Mouse (Mus musculus): Measurements from ENCODE around the gene Ap3b1. TPM values are rescaled to one million over a fixed set of nuclear protein-coding genes. Genes with fewer than 3 reads are reported as not detected.

The Ap3b1 gene
- total and polyA plus RNA-seq, 3 experiments, result 46.0 to 113 (median 60.7) TPM

DNA sequence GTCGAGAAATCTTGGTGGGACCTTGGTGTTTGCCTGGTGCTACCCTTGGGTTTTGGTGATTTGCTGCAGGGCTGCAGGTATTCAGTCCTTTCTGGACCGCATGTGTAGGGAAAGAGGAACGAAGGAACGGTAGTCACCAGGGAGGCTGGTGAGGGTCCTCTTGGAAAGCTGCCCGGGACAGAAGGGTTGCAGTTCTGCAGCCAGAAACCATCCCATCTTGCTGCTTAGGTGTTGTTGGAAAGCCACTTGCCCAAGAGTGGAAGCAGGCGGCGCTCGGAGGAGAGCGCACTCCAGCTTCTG lies 709 bp upstream of the Ap3b1 start:
- Histone ChIP-seq H3K36me3 (replicated peaks in 1 of 2; ENCODE audit: control insufficient read depth in 1 of 2, insufficient read depth in 1 of 2, low read length in 1 of 2) (peaks cover 2 to 18% of the 10 kb centered on the region in 2 experiments), H3K4me2 (ENCODE audit: insufficient read depth, low read depth, poor library complexity, severe bottlenecking) (peak overlapping the region; percentile 68), H3K9ac (ENCODE audit: insufficient read depth, low read depth) (peak overlapping the region; percentile 65), H3K27ac (ENCODE audit: insufficient read depth, low read depth) (peak overlapping the region; percentile 43), H3K4me3 (replicated peaks in 1 of 3; ENCODE audit: low read depth in 2 of 3, low read length in 2 of 3, poor library complexity in 1 of 3) (peak overlapping the region; percentile 74 to 94 (median 75)), H3K9me3 (replicated peaks; ENCODE audit: low read length) (peaks cover 3% of the 10 kb centered on the region), H3K79me2 (replicated peaks; ENCODE audit: control insufficient read depth, extremely low read depth, insufficient read depth, poor library complexity, severe bottlenecking) (peaks cover 31% of the 10 kb centered on the region), H3K27me3 (replicated peaks) (no peaks in the 10 kb centered on the region), H3K4me1 (ENCODE audit: control insufficient read depth in 1 of 2, insufficient read depth in 2 of 2) (peaks cover 3 to 22% of the 10 kb centered on the region in 2 experiments; a peak in 3 of 4 replicates)
- in situ Hi-C loops (cut with MboI; ENCODE audit: low pct_ligation_motif_present, low pct_unique_long_range_greater_than_20kb, low sequenced_read_pairs), result no loop called here
- TF ChIP-seq POLR2A (IDR thresholded peaks at IDR 0.05; ENCODE audit: low read depth, low read length), result no peak
- TF ChIP-seq ZMIZ1 (IDR thresholded peaks at IDR 0.05; ENCODE audit: low read depth, low read length), result no peak
- no peak for TF ChIP-seq IRF4 (IDR thresholded peaks at IDR 0.05; ENCODE audit: low read depth, low read length)
- TF ChIP-seq ZKSCAN1 (IDR thresholded peaks at IDR 0.05; ENCODE audit: borderline replicate concordance, low read depth, low read length), result no peak
- no peak for TF ChIP-seq CHD2 (IDR thresholded peaks at IDR 0.05; ENCODE audit: low read length)
- no peak for TF ChIP-seq SIN3A (IDR thresholded peaks at IDR 0.05; ENCODE audit: low read length)
- no peak for TF ChIP-seq JUND (conservative IDR thresholded peaks at IDR 0.05; ENCODE audit: low read depth, low read length)
- TF ChIP-seq RAD21 (IDR thresholded peaks at IDR 0.05; ENCODE audit: low read depth, low read length), result no peak
- no peak for TF ChIP-seq NELFE (IDR thresholded peaks at IDR 0.05; ENCODE audit: low read depth, low read length)
- no peak for TF ChIP-seq MAFK (IDR thresholded peaks at IDR 0.05; ENCODE audit: insufficient replicate concordance, low read length)
- TF ChIP-seq EP300 (IDR thresholded peaks at IDR 0.05; ENCODE audit: low read length), result no peak
- no peak for TF ChIP-seq NRF1 (IDR thresholded peaks at IDR 0.05; ENCODE audit: low read depth, low read length)
- dilution Hi-C loops (cut with MboI; ENCODE audit: extremely low pct_ligation_motif_present, extremely low pct_unique_long_range_greater_than_20kb, low sequenced_read_pairs), result no loop called here
- no peak for DNase-seq (ENCODE audit: extremely low read depth)

DNA sequence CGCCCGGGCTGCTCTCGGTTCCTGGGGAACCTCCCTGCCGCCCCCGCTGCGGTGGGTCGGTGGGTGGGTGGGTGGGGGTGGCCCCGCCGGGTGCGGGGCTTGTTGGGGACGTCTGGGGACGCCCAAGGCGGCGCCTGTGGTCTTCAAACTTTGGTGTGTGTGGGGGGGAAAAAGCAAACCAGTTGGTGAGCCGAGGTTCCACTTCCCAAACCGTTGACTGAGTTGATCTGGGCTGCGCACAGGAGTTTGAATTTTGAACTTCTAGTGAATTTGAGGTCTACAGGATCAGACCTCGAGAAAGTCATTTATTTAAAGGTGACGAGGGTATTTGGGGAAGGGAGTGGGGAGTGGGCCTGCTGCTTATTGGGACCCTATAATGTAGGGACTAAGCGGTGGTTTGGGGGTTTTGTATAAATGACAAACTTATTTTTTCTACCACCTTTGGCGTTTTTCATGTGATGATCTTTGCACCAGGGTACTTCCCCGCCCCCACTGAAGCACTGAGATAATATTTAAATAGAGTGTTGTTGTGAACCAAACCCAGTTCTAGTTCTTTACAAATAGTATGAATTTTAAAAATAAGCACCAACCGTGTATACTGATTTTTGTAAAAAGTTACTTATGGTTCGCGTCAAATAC lies 641 bp downstream of the Ap3b1 start:
- Histone ChIP-seq H3K4me1 (ENCODE audit: control insufficient read depth in 1 of 2, insufficient read depth in 2 of 2) (peaks cover 3 to 25% of the 10 kb centered on the region in 2 experiments; a peak in 3 of 4 replicates), H3K27ac (ENCODE audit: insufficient read depth, low read depth) (no peak overlapping the region), H3K9ac (ENCODE audit: insufficient read depth, low read depth) (peak overlapping the region; percentile 25), H3K9me3 (replicated peaks; ENCODE audit: low read length) (peaks cover 3% of the 10 kb centered on the region), H3K79me2 (replicated peaks; ENCODE audit: control insufficient read depth, extremely low read depth, insufficient read depth, poor library complexity, severe bottlenecking) (peaks cover 32% of the 10 kb centered on the region), H3K4me3 (replicated peaks in 1 of 3; ENCODE audit: low read depth in 2 of 3, low read length in 2 of 3, poor library complexity in 1 of 3) (peak overlapping the region; percentile 74 to 94 (median 75)), H3K4me2 (ENCODE audit: insufficient read depth, low read depth, poor library complexity, severe bottlenecking) (peak overlapping the region; percentile 64), H3K36me3 (replicated peaks in 1 of 2; ENCODE audit: control insufficient read depth in 1 of 2, insufficient read depth in 1 of 2, low read length in 1 of 2) (peaks cover 3 to 25% of the 10 kb centered on the region in 2 experiments), H3K27me3 (replicated peaks) (no peaks in the 10 kb centered on the region)
- TF ChIP-seq ZMIZ1 (IDR thresholded peaks at IDR 0.05; ENCODE audit: low read depth, low read length) (no peak), JUND (conservative IDR thresholded peaks at IDR 0.05; ENCODE audit: low read depth, low read length) (no peak), ZKSCAN1 (IDR thresholded peaks at IDR 0.05; ENCODE audit: borderline replicate concordance, low read depth, low read length) (no peak), UBTF (IDR thresholded peaks at IDR 0.05; ENCODE audit: low read depth, low read length) (no peak), JUN (IDR thresholded peaks at IDR 0.05; ENCODE audit: insufficient read depth, low read depth, low read length) (no peak), MAX (IDR thresholded peaks at IDR 0.05; ENCODE audit: low read length) (no peak), MAFK (IDR thresholded peaks at IDR 0.05; ENCODE audit: insufficient replicate concordance, low read length) (no peak), NRF1 (IDR thresholded peaks at IDR 0.05; ENCODE audit: low read depth, low read length) (no peak), KAT2A (IDR thresholded peaks at IDR 0.05; ENCODE audit: insufficient replicate concordance, low read length) (no peak), USF1 (IDR thresholded peaks at IDR 0.05; ENCODE audit: low read depth, low read length) (no peak), ELF1 (IDR thresholded peaks at IDR 0.05; ENCODE audit: low read depth, low read length) (no peak), TBP (conservative IDR thresholded peaks at IDR 0.05; ENCODE audit: low read depth, low read length) (no peak), ZC3H11A (IDR thresholded peaks at IDR 0.05; ENCODE audit: low read depth, low read length) (no peak), CTCF (conservative IDR thresholded peaks at IDR 0.05 in 1 of 2, IDR thresholded peaks at IDR 0.05 in 1 of 2; ENCODE audit: low read depth in 2 of 2, low read length in 2 of 2) (no peak)
- peak; percentile 32 for DNase-seq (ENCODE audit: extremely low read depth)
- dilution Hi-C loops (cut with MboI; ENCODE audit: extremely low pct_ligation_motif_present, extremely low pct_unique_long_range_greater_than_20kb, low sequenced_read_pairs) (no loop called here), in situ Hi-C loops (cut with MboI; ENCODE audit: low pct_ligation_motif_present, low pct_unique_long_range_greater_than_20kb, low sequenced_read_pairs) (no loop called here)
